Mouse (Mus musculus) lung, embryonic 16.5 days (tissue): ENCODE results near the gene Mxd1. TPM values are rescaled to one million over a fixed set of nuclear protein-coding genes. Genes with fewer than 3 reads are reported as not detected.
A peak's percentile ranks its signal among the peaks of the same experiment; 100 is the strongest.

Source experiments
- ATAC-seq: fragments of 200-750 bp; cut with Nextera tagmentation; 2 replicates; pipeline ENCODE4 v1.8.0; 2017; ENCODE audit warnings: low read depth, mild to moderate bottlenecking, moderate library complexity
- H3K27ac ChIP-seq: fragments of 300-500 bp; sonication (generic); 2 replicates; pipeline ENCODE4 v1.5.1; 2014; ENCODE audit warnings: mild to moderate bottlenecking, control low read depth, low read length
- H3K27me3 ChIP-seq: fragments of 300-500 bp; sonication (generic); 2 replicates; pipeline ENCODE4 v1.6.1; 2014; ENCODE audit warnings: low read depth, low read length, mixed read lengths; ENCODE audit not compliant: control insufficient read depth, insufficient read depth
- H3K36me3 ChIP-seq: fragments of 300-500 bp; sonication (generic); 2 replicates; pipeline ENCODE4 v1.6.1; 2014; ENCODE audit warnings: low read length; ENCODE audit not compliant: control insufficient read depth, insufficient read depth
- H3K4me1 ChIP-seq: fragments of 300-500 bp; sonication (generic); replicated peaks from 2 replicates; pipeline ENCODE4 v1.6.1; 2014; ENCODE audit warnings: low read length, mixed read lengths; ENCODE audit not compliant: control insufficient read depth, insufficient read depth
- H3K4me2 ChIP-seq: fragments of 300-500 bp; sonication (generic); 2 replicates; pipeline ENCODE4 v1.6.1; 2014; ENCODE audit warnings: low read depth, low read length, control low read depth
- H3K4me3 ChIP-seq: fragments of 300-500 bp; sonication (generic); 2 replicates; pipeline ENCODE4 v1.5.1; 2014; ENCODE audit warnings: mild to moderate bottlenecking, low read length, control low read depth
- H3K9ac ChIP-seq: fragments of 300-500 bp; sonication (generic); 2 replicates; pipeline ENCODE4 v1.6.1; 2014; ENCODE audit warnings: low read length, control low read depth
- H3K9me3 ChIP-seq: fragments of 300-500 bp; sonication (generic); 2 replicates; pipeline ENCODE4 v1.6.1; 2016; ENCODE audit warnings: low read length; ENCODE audit not compliant: control insufficient read depth
- WGBS: fragments of 180-500 bp; shearing (Covaris S2); extraction: QIAGEN DNeasy Blood & Tissue Kit; methylation state at CpG from one replicate; pipeline ENCODE4 v1.1.7; 2014; 5-methylcytosine and 5-hydroxymethylcytosine counted together
- polyA plus RNA-seq: library from polyadenylated mRNA; unstranded; fragments of >200 nt; fragmentation: Nextera tagmentation; extraction: Ambion mirVana; gene quantifications from 2 replicates; pipeline ENCODE4 v1.2.1, GENCODE M21; 2015

The Mxd1 gene
- polyA plus RNA-seq: 15.2 and 15.5 TPM in 2 replicates

DNA sequence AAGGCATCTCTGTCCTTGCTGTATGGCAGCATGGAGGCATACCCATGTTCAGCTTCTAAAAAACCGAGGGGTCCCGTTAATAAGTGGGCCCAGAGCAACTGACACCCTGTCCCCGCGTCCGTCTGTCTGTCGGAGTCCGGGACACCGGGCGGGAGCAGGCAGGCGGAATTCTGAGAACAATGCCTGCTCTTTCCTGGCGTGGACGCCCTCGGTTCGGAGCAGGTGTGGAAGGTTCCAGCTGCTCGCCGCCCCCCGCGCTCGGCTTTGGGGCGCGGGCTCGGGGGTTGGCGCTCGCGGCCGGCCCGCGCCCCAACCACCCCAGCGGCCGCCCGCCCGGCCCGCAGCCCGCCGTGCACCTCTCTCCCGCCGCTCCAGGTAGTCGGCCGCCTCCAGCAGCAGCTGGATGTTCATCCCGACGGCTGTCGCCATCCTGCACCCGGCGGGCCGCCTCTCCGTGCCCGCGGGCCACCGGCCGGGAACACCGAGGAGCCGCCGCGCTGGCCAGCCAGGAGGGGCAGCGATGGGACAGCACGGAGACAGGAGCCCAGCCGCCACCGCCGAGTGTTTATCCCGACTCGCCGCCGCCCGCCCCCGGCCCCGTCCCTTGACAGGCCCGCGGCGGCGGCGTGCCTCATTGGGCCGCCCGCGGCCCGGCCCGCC, at the start of gene Mxd1:
Gene Mxd1, minus strand, starts transcription at position 582 of the 660 bp plus-strand sequence.
- ATAC-seq: no peak; the same call in 1 of the 2 replicates
- H3K4me3 ChIP-seq: peak within 1 kb of the TSS; percentile 78
- peak within 1 kb of the TSS; percentile 83 for H3K9ac ChIP-seq
- peak within 1 kb of the TSS; percentile 59 for H3K27ac ChIP-seq
- under 1% methylated on average over 62 of the region's 76 CpGs for WGBS
- no peaks in the 10 kb centered on the region for H3K27me3 ChIP-seq
- H3K4me2 ChIP-seq: peak within 1 kb of the TSS; percentile 89
- peaks cover 12% of the 10 kb centered on the region for H3K4me1 ChIP-seq
- peaks cover 7% of the 10 kb centered on the region for H3K36me3 ChIP-seq
- H3K9me3 ChIP-seq: no peaks in the 10 kb centered on the region

DNA sequence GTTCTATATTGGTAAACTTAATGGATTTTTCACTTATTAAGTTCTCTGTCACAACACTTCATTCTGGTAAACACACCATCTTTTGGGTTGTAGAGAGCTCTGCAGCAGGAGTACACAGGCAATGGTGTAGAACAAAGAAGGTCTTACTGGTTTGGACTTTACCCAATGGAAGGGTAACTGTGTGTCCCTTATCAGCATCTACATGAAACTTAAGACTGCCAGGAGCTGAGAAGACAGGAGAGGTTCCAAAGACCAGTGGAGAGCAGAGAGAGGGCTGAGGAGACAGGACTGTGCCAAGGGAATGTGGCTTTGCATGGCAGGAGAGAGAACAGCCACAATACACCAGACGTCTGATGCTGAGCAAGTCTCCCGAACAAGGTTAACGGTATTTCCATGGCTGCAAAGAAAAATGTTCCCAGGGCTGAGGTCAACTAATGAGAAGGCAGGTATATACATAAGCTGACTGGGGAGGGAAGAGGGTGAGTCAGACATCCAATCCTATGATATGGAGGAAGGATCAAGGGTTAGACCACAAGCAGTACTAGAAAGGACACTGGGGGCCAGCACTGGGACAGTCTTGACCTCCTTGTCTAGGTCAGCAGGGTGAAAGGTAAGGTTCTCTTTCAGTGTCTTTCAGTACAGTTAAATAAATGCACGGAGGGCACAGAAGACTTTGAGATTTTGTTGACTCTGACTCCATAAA, 39.3 kb upstream of the Mxd1 start:
- Histone ChIP-seq H3K27me3 (no peaks in the 10 kb centered on the region), H3K9me3 (no peaks in the 10 kb centered on the region), H3K4me1 (no peaks in the 10 kb centered on the region), H3K9ac (no peak overlapping the region), H3K36me3 (0 out of 2 replicates have a peak, but pooled peaks cover 2% of the 10 kb centered on the region), H3K4me3 (no peak overlapping the region), H3K27ac (no peak overlapping the region), H3K4me2 (no peak overlapping the region)
- WGBS: 79% methylated on average over 4 of the region's 4 CpGs
- no peak for ATAC-seq

DNA sequence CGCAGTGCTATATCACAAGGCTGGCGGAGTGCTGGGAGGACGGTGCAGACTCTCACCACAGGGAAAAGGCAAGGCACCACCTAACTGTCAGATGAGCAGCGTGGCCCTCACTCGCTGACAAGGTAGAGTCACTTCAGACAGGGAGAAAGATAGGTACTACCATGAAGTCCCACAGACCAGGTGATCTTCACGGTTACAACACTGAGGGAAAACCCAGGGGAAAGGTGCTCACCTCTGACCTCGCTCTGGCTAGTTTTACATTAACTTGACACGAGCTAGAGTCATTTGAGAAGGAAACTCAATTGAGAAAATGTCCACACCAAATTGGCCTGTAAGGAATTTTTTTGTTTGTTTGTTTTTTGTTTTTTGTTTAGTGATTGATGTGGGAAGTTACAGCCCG, 33.6 kb upstream of the Mxd1 start:
- no peaks in the 10 kb centered on the region for H3K4me1 ChIP-seq
- no peak for ATAC-seq
- no peaks in the 10 kb centered on the region for H3K27me3 ChIP-seq
- no peak overlapping the region for H3K9ac ChIP-seq
- H3K36me3 ChIP-seq: peaks cover 14% of the 10 kb centered on the region; the same call in 1 of the 2 replicates
- 85% methylated on average over 9 of the region's 9 CpGs for WGBS
- no peak overlapping the region for H3K27ac ChIP-seq
- H3K4me2 ChIP-seq: no peak overlapping the region
- H3K4me3 ChIP-seq: no peak overlapping the region
- no peaks in the 10 kb centered on the region for H3K9me3 ChIP-seq

- no peaks in the 10 kb centered on the region for H3K4me1 ChIP-seq
- no peak overlapping the region for H3K4me3 ChIP-seq
- H3K4me2 ChIP-seq: no peak overlapping the region
- no peaks in the 10 kb centered on the region for H3K27me3 ChIP-seq
- H3K27ac ChIP-seq: no peak overlapping the region
- WGBS: 80% methylated on average over 6 of the region's 6 CpGs
- ATAC-seq: no peak
- peaks cover 17% of the 10 kb centered on the region; the same call in 1 of the 2 replicates for H3K36me3 ChIP-seq
- H3K9me3 ChIP-seq: no peaks in the 10 kb centered on the region
- H3K9ac ChIP-seq: no peak overlapping the region
Measured at GRCm38 (mm10) chr6:86697903-86698302, 28.9 kb upstream of the Mxd1 start.

DNA sequence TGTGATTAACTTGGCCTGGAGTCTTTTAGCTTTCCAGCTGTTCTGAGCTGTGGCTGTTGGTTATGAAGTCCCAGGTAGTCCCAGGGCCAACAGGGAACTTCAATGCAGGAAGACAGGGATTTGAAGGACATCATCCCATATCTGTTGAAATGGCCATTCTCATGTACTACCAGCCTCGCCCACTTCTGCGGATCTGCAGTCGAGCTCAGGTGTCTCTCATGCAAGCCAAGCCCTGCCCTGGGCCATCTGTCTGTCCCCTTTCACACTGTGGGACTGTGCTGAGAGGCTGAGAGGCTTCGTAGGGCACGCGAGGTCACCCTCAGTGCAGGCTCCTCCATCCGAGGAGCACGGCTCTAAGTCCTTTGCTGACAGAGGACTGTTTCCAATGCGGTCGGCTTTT, 27.3 kb upstream of the Mxd1 start:
- 85% methylated on average over 10 of the region's 10 CpGs for WGBS
- Histone ChIP-seq H3K9me3 (no peaks in the 10 kb centered on the region), H3K36me3 (peaks cover 13% of the 10 kb centered on the region; the same call in 1 of the 2 replicates), H3K4me3 (no peak overlapping the region), H3K27me3 (no peaks in the 10 kb centered on the region), H3K27ac (no peak overlapping the region), H3K4me1 (no peaks in the 10 kb centered on the region), H3K4me2 (no peak overlapping the region), H3K9ac (no peak overlapping the region)
- ATAC-seq: no peak

DNA sequence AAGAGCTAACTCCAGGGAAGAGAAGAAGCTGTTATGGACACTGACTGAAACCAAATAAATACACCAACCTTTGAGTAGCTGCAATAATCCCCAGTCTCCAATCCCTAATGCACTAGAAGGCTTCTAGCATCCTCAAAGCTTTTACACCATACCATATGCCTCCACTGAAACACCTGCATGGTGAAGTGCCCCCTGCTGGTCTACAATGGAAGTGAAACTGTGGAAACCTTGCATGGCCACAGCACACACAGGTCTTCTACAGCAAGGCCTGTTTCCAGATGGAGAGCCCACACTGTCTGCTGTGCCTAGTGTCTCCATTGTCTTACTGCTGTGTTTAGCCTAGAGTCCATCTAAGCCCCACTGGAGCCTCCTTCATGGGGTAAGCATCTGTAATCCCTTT, 25.5 kb upstream of the Mxd1 start:
- Histone ChIP-seq H3K27ac (no peak overlapping the region), H3K4me2 (no peak overlapping the region), H3K4me3 (no peak overlapping the region), H3K36me3 (peaks cover 6% of the 10 kb centered on the region; the same call in 1 of the 2 replicates), H3K4me1 (no peaks in the 10 kb centered on the region), H3K9ac (no peak overlapping the region), H3K9me3 (no peaks in the 10 kb centered on the region), H3K27me3 (no peaks in the 10 kb centered on the region)
- ATAC-seq: no peak

DNA sequence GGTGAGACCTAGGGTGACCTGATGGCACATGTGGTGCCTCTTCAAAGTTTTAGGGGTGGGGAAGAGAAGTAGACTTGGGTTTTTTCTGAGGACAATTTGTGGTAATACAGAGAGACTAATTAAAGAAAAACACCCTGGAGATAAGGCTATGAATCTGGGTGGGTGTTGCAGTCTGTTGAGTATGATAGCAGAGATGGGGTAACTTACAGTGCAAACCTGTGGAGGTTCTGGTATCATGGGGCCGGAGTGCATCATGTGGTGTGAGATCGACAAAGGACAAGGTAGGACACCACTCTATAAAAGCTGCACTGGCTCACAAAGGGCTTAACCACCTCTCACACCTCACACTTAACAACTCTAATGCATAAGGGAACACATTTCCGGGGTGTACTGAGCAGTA, 20.7 kb upstream of the Mxd1 start:
- WGBS: 84% methylated on average over 3 of the region's 3 CpGs

GRCm38 (mm10) chr6:86686971-86687370, 18.0 kb upstream of the Mxd1 start:
- peaks cover 3% of the 10 kb centered on the region; the same call in 1 of the 2 replicates for H3K4me1 ChIP-seq
- H3K4me3 ChIP-seq: no peak overlapping the region
- 59% methylated on average over 1 of the region's 1 CpGs for WGBS
- no peak overlapping the region for H3K9ac ChIP-seq
- no peaks in the 10 kb centered on the region for H3K27me3 ChIP-seq
- peaks cover 4% of the 10 kb centered on the region for H3K36me3 ChIP-seq
- H3K9me3 ChIP-seq: no peaks in the 10 kb centered on the region
- H3K27ac ChIP-seq: no peak overlapping the region
- no peak overlapping the region for H3K4me2 ChIP-seq
- ATAC-seq: no peak

More for the DNA sequence above, 20.7 kb upstream of the Mxd1 start:
- no peaks in the 10 kb centered on the region for H3K9me3 ChIP-seq
- no peaks in the 10 kb centered on the region; the same call in 1 of the 2 replicates for H3K36me3 ChIP-seq
- H3K9ac ChIP-seq: no peak overlapping the region
- H3K4me1 ChIP-seq: no peaks in the 10 kb centered on the region
- no peak overlapping the region for H3K27ac ChIP-seq
- no peak overlapping the region for H3K4me3 ChIP-seq
- ATAC-seq: no peak
- H3K4me2 ChIP-seq: no peak overlapping the region
- H3K27me3 ChIP-seq: no peaks in the 10 kb centered on the region

- Histone ChIP-seq H3K36me3 (peaks cover 17% of the 10 kb centered on the region), H3K4me1 (peaks cover 3% of the 10 kb centered on the region; the same call in 1 of the 2 replicates), H3K4me3 (peak overlapping the region; percentile 81), H3K4me2 (peak overlapping the region; percentile 65), H3K9ac (peak overlapping the region; percentile 86), H3K27me3 (no peaks in the 10 kb centered on the region), H3K9me3 (no peaks in the 10 kb centered on the region), H3K27ac (0 out of 2 replicates have a peak overlapping the region, but pooled peaks have one; percentile 60)
- peak; percentile 34; the same call in 1 of the 2 replicates for ATAC-seq
- WGBS: 34% methylated on average over 12 of the region's 12 CpGs
Measured at GRCm38 (mm10) chr6:86684655-86685011, 15.7 kb upstream of the Mxd1 start.
